Mouse (Mus musculus): ENCODE results near the gene Aloxe3. TPM values are rescaled to one million over a fixed set of nuclear protein-coding genes. Genes with fewer than 3 reads are reported as not detected.

Aloxe3 gene
- total and polyA plus RNA-seq, 3 experiments, result 0.13 to 0.23 TPM; not detected in 1

DNA sequence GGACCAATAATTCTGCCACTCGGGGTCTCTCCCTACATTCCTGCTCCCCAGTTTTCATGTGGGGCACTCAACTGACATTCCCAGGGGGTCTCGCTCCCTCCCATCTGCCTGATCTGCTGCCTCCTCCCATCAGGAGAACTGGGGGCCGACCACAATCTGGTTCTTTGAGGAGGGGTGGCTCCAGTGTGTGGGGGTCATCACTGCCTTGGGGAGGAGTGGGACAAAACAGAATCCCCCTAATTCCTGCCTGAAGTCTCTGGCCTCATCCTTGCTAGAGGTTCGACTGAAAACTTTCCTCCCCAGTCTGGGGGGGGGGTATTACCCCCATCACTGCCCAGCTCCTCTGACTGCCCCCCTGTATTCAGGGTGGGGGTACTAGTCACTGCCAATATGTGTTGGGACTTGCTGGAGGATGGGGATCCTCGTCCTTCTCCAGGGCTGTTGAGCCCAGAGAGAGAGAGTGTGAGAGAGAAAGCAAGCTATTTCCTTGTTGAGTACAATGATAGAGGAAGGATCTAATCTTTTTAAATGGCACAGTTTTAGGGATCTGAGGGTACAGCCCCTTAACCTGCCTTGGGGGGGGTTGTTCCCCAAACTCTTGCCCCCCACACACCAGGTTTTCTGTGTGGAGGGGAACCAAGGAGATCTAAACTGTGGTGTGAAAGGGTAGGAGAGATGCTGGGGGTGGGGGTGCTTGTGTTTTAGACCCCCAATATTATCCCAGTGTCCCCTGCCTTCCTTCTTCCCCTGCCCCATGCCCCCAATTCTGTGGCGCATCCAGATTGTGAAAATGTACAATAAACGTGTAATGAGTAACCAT lies 33.9 kb upstream of the Aloxe3 start:
- no peak for DNase-seq (ENCODE audit: extremely low read depth)
- in situ Hi-C loops (cut with MboI; ENCODE audit: low pct_ligation_motif_present, low pct_unique_long_range_greater_than_20kb, low sequenced_read_pairs) (loop anchor here (25.0 kb wide), 1 partner anchor 921 kb away; the partner anchor contains the start of genes Acadvl, Dlg4 and Dvl2), dilution Hi-C loops (cut with MboI; ENCODE audit: extremely low pct_ligation_motif_present, extremely low pct_unique_long_range_greater_than_20kb, low sequenced_read_pairs) (no loop called here)
- Histone ChIP-seq H3K9me3 (replicated peaks; ENCODE audit: low read length) (no peaks in the 10 kb centered on the region), H3K79me2 (replicated peaks; ENCODE audit: control insufficient read depth, extremely low read depth, insufficient read depth, poor library complexity, severe bottlenecking) (peaks cover 29% of the 10 kb centered on the region), H3K4me3 (replicated peaks in 1 of 3; ENCODE audit: low read depth in 2 of 3, low read length in 2 of 3, poor library complexity in 1 of 3) (no peak overlapping the region), H3K27ac (ENCODE audit: insufficient read depth, low read depth) (no peak overlapping the region), H3K36me3 (replicated peaks in 1 of 2; ENCODE audit: control insufficient read depth in 1 of 2, insufficient read depth in 1 of 2, low read length in 1 of 2) (peaks cover 23 to 37% of the 10 kb centered on the region in 2 experiments), H3K9ac (ENCODE audit: insufficient read depth, low read depth) (no peak overlapping the region), H3K4me1 (ENCODE audit: control insufficient read depth in 1 of 2, insufficient read depth in 2 of 2) (peaks cover 23 to 73% of the 10 kb centered on the region in 2 experiments), H3K4me2 (ENCODE audit: insufficient read depth, low read depth, poor library complexity, severe bottlenecking) (no peak overlapping the region), H3K27me3 (replicated peaks) (peaks cover 13% of the 10 kb centered on the region)
- no peak for TF ChIP-seq MAZ (IDR thresholded peaks at IDR 0.05; ENCODE audit: low read depth, low read length)
- TF ChIP-seq BHLHE40 (IDR thresholded peaks at IDR 0.05; ENCODE audit: low read depth, low read length), result no peak
- TF ChIP-seq MAFK (IDR thresholded peaks at IDR 0.05; ENCODE audit: insufficient replicate concordance, low read length), result no peak

- Histone ChIP-seq H3K79me2 (replicated peaks; ENCODE audit: control insufficient read depth, extremely low read depth, insufficient read depth, poor library complexity, severe bottlenecking) (peaks cover 29% of the 10 kb centered on the region), H3K27ac (ENCODE audit: insufficient read depth, low read depth) (no peak overlapping the region), H3K4me1 (ENCODE audit: control insufficient read depth in 1 of 2, insufficient read depth in 2 of 2) (peaks cover 22 to 74% of the 10 kb centered on the region in 2 experiments), H3K4me3 (replicated peaks in 1 of 3; ENCODE audit: low read depth in 2 of 3, low read length in 2 of 3, poor library complexity in 1 of 3) (no peak overlapping the region), H3K9ac (ENCODE audit: insufficient read depth, low read depth) (no peak overlapping the region), H3K9me3 (replicated peaks; ENCODE audit: low read length) (no peaks in the 10 kb centered on the region), H3K36me3 (replicated peaks in 1 of 2; ENCODE audit: control insufficient read depth in 1 of 2, insufficient read depth in 1 of 2, low read length in 1 of 2) (peaks cover 23 to 37% of the 10 kb centered on the region in 2 experiments), H3K4me2 (ENCODE audit: insufficient read depth, low read depth, poor library complexity, severe bottlenecking) (no peak overlapping the region), H3K27me3 (replicated peaks) (peaks cover 9% of the 10 kb centered on the region)
- dilution Hi-C loops (cut with MboI; ENCODE audit: extremely low pct_ligation_motif_present, extremely low pct_unique_long_range_greater_than_20kb, low sequenced_read_pairs) (no loop called here), in situ Hi-C loops (cut with MboI; ENCODE audit: low pct_ligation_motif_present, low pct_unique_long_range_greater_than_20kb, low sequenced_read_pairs) (loop anchor here (25.0 kb wide), 1 partner anchor 920 kb away; the partner anchor contains the start of genes Acadvl, Dlg4 and Dvl2)
- peak; percentile 82 for DNase-seq (ENCODE audit: extremely low read depth)
- TF ChIP-seq IRF4 (IDR thresholded peaks at IDR 0.05; ENCODE audit: low read depth, low read length), result peak; percentile 35; the same call in 1 of the 2 replicates
- TF ChIP-seq USF2 (conservative IDR thresholded peaks at IDR 0.05; ENCODE audit: low read depth, low read length), result no peak
- TF ChIP-seq MEF2A (IDR thresholded peaks at IDR 0.05; ENCODE audit: borderline replicate concordance, low read depth, low read length), result 0 out of 2 replicates have a peak, but pooled peaks have one; percentile 16
- TF ChIP-seq NELFE (IDR thresholded peaks at IDR 0.05; ENCODE audit: low read depth, low read length), result no peak
- TF ChIP-seq KAT2A (IDR thresholded peaks at IDR 0.05; ENCODE audit: insufficient replicate concordance, low read length), result no peak
- TF ChIP-seq ZMIZ1 (IDR thresholded peaks at IDR 0.05; ENCODE audit: low read depth, low read length), result no peak
- TF ChIP-seq CTCF (conservative IDR thresholded peaks at IDR 0.05 in 1 of 2, IDR thresholded peaks at IDR 0.05 in 1 of 2; ENCODE audit: low read depth in 2 of 2, low read length in 2 of 2), result peak; percentile 86 to 99
- peak; percentile 52 for TF ChIP-seq SMC3 (IDR thresholded peaks at IDR 0.05; ENCODE audit: low read depth, low read length)
- TF ChIP-seq RAD21 (IDR thresholded peaks at IDR 0.05; ENCODE audit: low read depth, low read length), result peak; percentile 70
- TF ChIP-seq MXI1 (IDR thresholded peaks at IDR 0.05; ENCODE audit: low read depth, low read length), result peak; percentile 35; the same call in 1 of the 2 replicates
Measured at GRCm38 (mm10) chr11:69092386-69092751, 33.3 kb upstream of the Aloxe3 start.

All from CH12.LX (cell line).